Mouse (Mus musculus) testis, adult 2 months (tissue): ENCODE measurements at regions not wholly inside any gene's neighbourhood (a gene's known extent, or its start where the extent isn't known, plus 50 kb on each side); places are given as distances from the start of the nearest gene placed in this dataset.

ENCODE experiments used
- H3K27ac ChIP-seq: fragments of 200-500 bp; 2 replicates; pipeline ENCODE4 v1.5.1; 2012; ENCODE audit warnings: low read depth, low read length; ENCODE audit not compliant: control insufficient read depth, insufficient read depth
- H3K27me3 ChIP-seq: fragments of 200-500 bp; 2 replicates; pipeline ENCODE4 v1.6.1; 2012; ENCODE audit warnings: mild to moderate bottlenecking, low read length, moderate library complexity; ENCODE audit not compliant: control insufficient read depth, insufficient read depth
- H3K36me3 ChIP-seq: fragments of 200-500 bp; 2 replicates; pipeline ENCODE4 v1.6.1; 2012; ENCODE audit warnings: mild to moderate bottlenecking, low read length; ENCODE audit not compliant: control insufficient read depth, insufficient read depth
- H3K4me1 ChIP-seq: fragments of 200-500 bp; 2 replicates; pipeline ENCODE4 v1.6.1; 2012; ENCODE audit warnings: low read length; ENCODE audit not compliant: control insufficient read depth, insufficient read depth
- H3K4me3 ChIP-seq: fragments of 200-500 bp; 2 replicates; pipeline ENCODE4 v1.5.1; 2012; ENCODE audit warnings: low read depth, mild to moderate bottlenecking, low read length, moderate library complexity, mixed read lengths; ENCODE audit not compliant: control insufficient read depth
- CTCF ChIP-seq: fragments of 200-500 bp; IDR thresholded peaks from 2 replicates; pipeline ENCODE4 v1.5.1; 2012; ENCODE audit warnings: low read depth, mild to moderate bottlenecking, inconsistent platforms, low read length, moderate library complexity; ENCODE audit not compliant: control insufficient read depth, insufficient read depth, insufficient replicate concordance
- POLR2A ChIP-seq: fragments of 200-500 bp; IDR thresholded peaks from 2 replicates; pipeline ENCODE4 v1.6.1; 2012; ENCODE audit warnings: low read depth, mild to moderate bottlenecking, inconsistent platforms, low read length, moderate library complexity; ENCODE audit not compliant: control insufficient read depth

- no peak overlapping the region for H3K27ac ChIP-seq
- TF ChIP-seq CTCF (no peak), POLR2A (no peak)
- no peaks in the 10 kb centered on the region for H3K4me1 ChIP-seq
- H3K27me3 ChIP-seq, result no peaks in the 10 kb centered on the region
- H3K36me3 ChIP-seq, result no peaks in the 10 kb centered on the region
- H3K4me3 ChIP-seq, result no peak overlapping the region
These were observed 498.6 kb upstream of the Mgmt start for GRCm38 (mm10) chr7:136395838-136396237.

DNA sequence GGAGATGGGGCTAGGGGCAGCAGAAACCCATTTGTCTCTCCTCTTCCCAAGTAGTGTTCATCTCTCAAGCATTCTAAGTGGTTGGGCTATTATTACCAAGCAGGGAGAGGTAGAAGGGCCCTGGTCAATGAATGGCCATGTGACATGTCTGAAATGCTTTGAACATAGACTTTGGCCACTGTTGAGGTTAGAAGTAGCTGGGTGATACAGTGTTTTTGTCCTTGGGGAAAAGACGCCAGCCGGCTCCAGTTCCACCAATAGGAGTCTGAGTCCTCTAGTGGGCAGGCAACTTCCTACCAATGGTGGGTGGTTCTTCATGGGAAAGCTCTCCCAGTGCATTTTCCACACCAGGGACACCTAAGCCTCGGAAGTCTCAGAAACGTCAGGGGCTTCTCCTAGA, 497.3 kb upstream of the Mgmt start:
- Histone ChIP-seq H3K4me3 (no peak overlapping the region), H3K36me3 (no peaks in the 10 kb centered on the region), H3K27me3 (no peaks in the 10 kb centered on the region), H3K4me1 (no peaks in the 10 kb centered on the region), H3K27ac (no peak overlapping the region)
- TF ChIP-seq POLR2A (no peak), CTCF (no peak)

- Histone ChIP-seq H3K27me3 (no peaks in the 10 kb centered on the region), H3K27ac (no peak overlapping the region), H3K4me3 (no peak overlapping the region), H3K36me3 (no peaks in the 10 kb centered on the region), H3K4me1 (no peaks in the 10 kb centered on the region)
- no peak for TF ChIP-seq POLR2A
- no peak for TF ChIP-seq CTCF
These were observed 491.5 kb upstream of the Mgmt start for GRCm38 (mm10) chr7:136402688-136403597.

DNA sequence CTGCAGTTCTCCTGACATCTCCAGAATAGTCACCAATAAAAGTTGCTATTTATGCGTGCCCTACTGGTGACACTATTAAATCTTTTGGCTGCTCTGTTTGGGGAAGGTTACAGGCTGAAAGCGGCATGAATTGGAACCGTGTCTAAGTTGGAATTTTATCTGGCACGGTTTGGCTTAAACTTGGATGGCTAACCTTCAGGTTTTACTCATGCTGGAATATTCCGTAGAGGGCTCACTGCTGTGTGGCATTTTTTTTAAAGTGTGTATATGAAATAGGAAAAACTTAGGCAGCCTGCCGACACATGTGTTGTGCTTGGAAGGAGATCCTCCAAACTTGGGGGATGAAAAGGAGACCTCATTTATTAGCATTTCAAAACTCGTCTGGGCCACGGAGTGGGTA, 489.0 kb upstream of the Mgmt start:
- H3K36me3 ChIP-seq, result no peaks in the 10 kb centered on the region
- TF ChIP-seq POLR2A (no peak), CTCF (no peak)
- no peaks in the 10 kb centered on the region for H3K4me1 ChIP-seq
- no peaks in the 10 kb centered on the region for H3K27me3 ChIP-seq
- H3K27ac ChIP-seq, result no peak overlapping the region
- H3K4me3 ChIP-seq, result no peak overlapping the region

DNA sequence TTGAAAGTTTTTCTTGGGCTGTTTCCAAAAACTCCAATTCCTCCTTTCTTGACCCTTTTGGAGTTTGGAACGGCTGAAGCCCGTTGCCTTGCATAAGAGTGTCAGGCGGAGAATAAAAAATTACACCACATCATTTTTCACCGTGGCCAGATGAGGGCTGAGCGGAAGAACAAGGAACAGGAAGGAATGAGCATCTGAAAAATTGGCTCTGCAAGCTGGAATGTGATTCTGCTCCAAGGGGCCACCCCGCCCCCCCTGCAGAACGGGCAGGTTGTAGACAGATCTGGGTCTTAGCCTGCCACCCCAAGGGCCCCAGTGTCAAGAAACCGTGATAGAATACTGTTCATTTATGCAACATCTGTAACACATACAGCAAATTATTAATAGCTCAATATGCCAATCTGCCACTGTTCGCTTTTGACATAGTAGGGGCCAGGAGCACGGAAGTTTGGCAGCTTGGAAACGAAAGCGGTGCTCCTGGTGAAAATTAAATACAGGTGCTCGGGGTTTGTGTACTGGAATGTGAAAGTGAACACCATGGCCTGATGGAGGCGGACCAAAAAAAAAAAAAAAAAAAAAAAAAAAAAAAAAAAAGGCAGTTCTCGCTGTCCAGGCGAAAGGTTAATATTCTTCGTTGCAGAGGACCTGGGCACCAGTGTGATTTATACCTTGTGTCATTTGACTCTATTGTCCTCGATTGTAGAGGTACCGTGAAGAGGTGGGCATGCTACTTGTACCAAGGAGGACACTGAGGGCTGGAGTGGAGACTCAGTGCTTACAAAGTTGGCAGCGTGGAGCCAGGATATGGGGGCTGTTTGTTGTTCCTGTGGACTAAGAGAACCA, 487.9 kb upstream of the Mgmt start:
- Histone ChIP-seq H3K27me3 (no peaks in the 10 kb centered on the region), H3K36me3 (no peaks in the 10 kb centered on the region), H3K4me1 (no peaks in the 10 kb centered on the region), H3K4me3 (no peak overlapping the region), H3K27ac (no peak overlapping the region)
- TF ChIP-seq POLR2A (no peak), CTCF (no peak)

DNA sequence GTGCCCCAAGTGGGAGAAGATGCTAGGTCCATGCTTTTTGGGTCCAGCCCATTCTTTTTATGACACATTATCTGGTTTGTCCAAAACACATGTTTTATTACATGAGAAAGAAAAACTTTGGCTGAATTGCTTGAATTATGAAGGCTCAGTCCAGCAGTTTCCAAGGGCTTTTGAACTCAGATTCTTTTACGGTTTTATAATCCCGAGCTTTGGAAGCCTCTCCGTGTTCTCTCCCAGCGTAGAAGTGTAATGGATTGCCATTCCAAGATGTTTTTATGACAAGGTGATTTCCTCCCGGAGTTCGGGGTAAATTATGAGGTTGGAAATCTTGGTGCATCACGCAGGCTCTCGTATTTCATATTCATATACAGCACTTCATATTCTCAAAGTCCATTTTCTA, 479.6 kb upstream of the Mgmt start:
- H3K27ac ChIP-seq, result no peak overlapping the region
- no peak overlapping the region for H3K4me3 ChIP-seq
- TF ChIP-seq POLR2A, result no peak
- H3K27me3 ChIP-seq, result no peaks in the 10 kb centered on the region
- H3K4me1 ChIP-seq, result no peaks in the 10 kb centered on the region
- H3K36me3 ChIP-seq, result no peaks in the 10 kb centered on the region

- Histone ChIP-seq H3K4me1 (no peaks in the 10 kb centered on the region), H3K36me3 (no peaks in the 10 kb centered on the region), H3K27ac (no peak overlapping the region), H3K4me3 (no peak overlapping the region), H3K27me3 (no peaks in the 10 kb centered on the region)
- TF ChIP-seq POLR2A (no peak), CTCF (no peak)
These were observed 477.1 kb upstream of the Mgmt start for GRCm38 (mm10) chr7:136417327-136417726.
